Mouse (Mus musculus) E14TG2a.4 (cell line): ENCODE measurements around the gene Rdh19.

Experiments used
- CTCF ChIP-seq: conservative IDR thresholded peaks from 2 replicates; pipeline ENCODE4 v1.5.1; 2014; ENCODE audit warnings: low read length
- NANOG ChIP-seq: IDR thresholded peaks from 2 replicates; pipeline ENCODE4 v1.6.1; 2014; ENCODE audit warnings: borderline replicate concordance, low read length, mixed read lengths
- POU5F1 ChIP-seq: IDR thresholded peaks from 2 replicates; pipeline ENCODE4 v1.6.1; 2014; ENCODE audit warnings: low read length, borderline replicate concordance

DNA sequence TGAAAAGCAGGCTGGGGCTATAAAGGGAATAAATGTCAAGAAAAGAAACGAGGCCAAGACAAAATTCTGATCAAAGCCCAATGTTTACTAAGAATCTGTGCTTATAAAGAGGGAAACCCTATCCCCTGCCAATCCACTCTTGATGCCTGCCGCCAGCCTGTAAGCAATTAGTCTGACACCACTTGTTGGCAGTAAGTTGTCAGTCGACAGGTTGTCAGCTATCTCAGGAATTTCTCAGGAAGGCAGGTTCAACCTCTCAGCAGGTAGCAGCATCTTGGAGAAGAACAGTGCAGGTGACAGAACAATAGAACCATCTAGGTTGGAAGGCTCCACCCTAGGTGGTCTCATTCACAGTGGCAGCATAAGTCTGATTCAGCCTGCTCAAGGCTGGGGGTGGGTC, 20.6 kb upstream of the Rdh19 start:
- TF ChIP-seq CTCF (no peak), POU5F1 (no peak), NANOG (no peak)
